Mouse (Mus musculus): ENCODE results near the gene Ghdc. TPM values are rescaled to one million over a fixed set of nuclear protein-coding genes. Genes with fewer than 3 reads are reported as not detected.

Ghdc gene
- total and polyA plus RNA-seq, 2 experiments from 2014 or later = 4.4 to 7.3 TPM

GRCm38 (mm10) chr11:100729976-100730375 is 40.8 kb downstream of the Ghdc start:
- Histone ChIP-seq H3K9ac (no peak overlapping the region), H3K27me3 (ENCODE audit: insufficient read depth, low read length) (no peaks in the 10 kb centered on the region), H3K9me3 (ENCODE audit: low read length) (no peaks in the 10 kb centered on the region), H3K4me1 (ENCODE audit: insufficient read depth) (no peaks in the 10 kb centered on the region), H3K27ac (ENCODE audit: low read depth, low read length) (no peak overlapping the region), H3K36me3 (ENCODE audit: insufficient read depth) (peaks cover 15% of the 10 kb centered on the region), H3K4me3 (ENCODE audit: low read depth, low read length) (no peak overlapping the region), H3K4me2 (ENCODE audit: low read depth) (no peak overlapping the region)
- TF ChIP-seq CTCF (IDR thresholded peaks at IDR 0.05; ENCODE audit: low read depth) = no peak
- DNase-seq = no peak
- 92% methylated on average over 4 of the region's 4 CpGs for whole genome bisulfite sequencing
- no peak for ATAC-seq

- H3K36me3 ChIP-seq (ENCODE audit: insufficient read depth) = peaks cover 15% of the 10 kb centered on the region
- no peak overlapping the region for H3K27ac ChIP-seq (ENCODE audit: low read depth, low read length)
- no peak overlapping the region for H3K4me2 ChIP-seq (ENCODE audit: low read depth)
- H3K27me3 ChIP-seq (ENCODE audit: insufficient read depth, low read length) = no peaks in the 10 kb centered on the region
- WGBS = 90% methylated on average over 6 of the region's 6 CpGs
- H3K9me3 ChIP-seq (ENCODE audit: low read length) = no peaks in the 10 kb centered on the region
- ATAC-seq (no peak), DNase-seq (no peak)
- no peak overlapping the region for H3K4me3 ChIP-seq (ENCODE audit: low read depth, low read length)
- no peak overlapping the region for H3K9ac ChIP-seq
- TF ChIP-seq CTCF (IDR thresholded peaks at IDR 0.05; ENCODE audit: low read depth) = no peak
- H3K4me1 ChIP-seq (ENCODE audit: insufficient read depth) = no peaks in the 10 kb centered on the region
These were observed 42.2 kb downstream of the Ghdc start for GRCm38 (mm10) chr11:100728601-100729000.

GRCm38 (mm10) chr11:100727201-100727600 is 43.6 kb downstream of the Ghdc start:
- H3K36me3 ChIP-seq (ENCODE audit: insufficient read depth) = peaks cover 11% of the 10 kb centered on the region
- H3K4me3 ChIP-seq (ENCODE audit: low read depth, low read length) = no peak overlapping the region
- DNase-seq (no peak), ATAC-seq (no peak)
- no peak for TF ChIP-seq CTCF (IDR thresholded peaks at IDR 0.05; ENCODE audit: low read depth)
- WGBS = 97% methylated on average over 3 of the region's 3 CpGs
- H3K9ac ChIP-seq = no peak overlapping the region
- H3K4me2 ChIP-seq (ENCODE audit: low read depth) = no peak overlapping the region
- no peaks in the 10 kb centered on the region for H3K9me3 ChIP-seq (ENCODE audit: low read length)
- no peaks in the 10 kb centered on the region for H3K27me3 ChIP-seq (ENCODE audit: insufficient read depth, low read length)
- 0 out of 2 replicates have a peak, but pooled peaks cover 3% of the 10 kb centered on the region for H3K4me1 ChIP-seq (ENCODE audit: insufficient read depth)
- H3K27ac ChIP-seq (ENCODE audit: low read depth, low read length) = no peak overlapping the region

GRCm38 (mm10) chr11:100724919-100725512 is 45.7 kb downstream of the Ghdc start:
- H3K27me3 ChIP-seq (ENCODE audit: insufficient read depth, low read length) = no peaks in the 10 kb centered on the region
- 0 out of 2 replicates have a peak, but pooled peaks cover 3% of the 10 kb centered on the region for H3K4me1 ChIP-seq (ENCODE audit: insufficient read depth)
- H3K9me3 ChIP-seq (ENCODE audit: low read length) = no peaks in the 10 kb centered on the region
- 70% methylated on average over 5 of the region's 5 CpGs for WGBS
- DNase-seq (no peak), ATAC-seq (no peak)
- TF ChIP-seq CTCF (IDR thresholded peaks at IDR 0.05; ENCODE audit: low read depth) = no peak
- H3K36me3 ChIP-seq (ENCODE audit: insufficient read depth) = peaks cover 11% of the 10 kb centered on the region
- H3K4me3 ChIP-seq (ENCODE audit: low read depth, low read length) = no peak overlapping the region
- H3K27ac ChIP-seq (ENCODE audit: low read depth, low read length) = no peak overlapping the region
- H3K4me2 ChIP-seq (ENCODE audit: low read depth) = no peak overlapping the region
- H3K9ac ChIP-seq = no peak overlapping the region

- ATAC-seq (no peak), DNase-seq (no peak)
- Histone ChIP-seq H3K9ac (no peak overlapping the region), H3K4me2 (ENCODE audit: low read depth) (no peak overlapping the region), H3K9me3 (ENCODE audit: low read length) (no peaks in the 10 kb centered on the region), H3K36me3 (ENCODE audit: insufficient read depth) (peaks cover 15% of the 10 kb centered on the region), H3K4me3 (ENCODE audit: low read depth, low read length) (no peak overlapping the region), H3K4me1 (ENCODE audit: insufficient read depth) (0 out of 2 replicates have a peak, but pooled peaks cover 3% of the 10 kb centered on the region), H3K27ac (ENCODE audit: low read depth, low read length) (no peak overlapping the region), H3K27me3 (ENCODE audit: insufficient read depth, low read length) (no peaks in the 10 kb centered on the region)
- no peak for TF ChIP-seq CTCF (IDR thresholded peaks at IDR 0.05; ENCODE audit: low read depth)
- WGBS = 57% methylated on average over 2 of the region's 2 CpGs
These were observed 48.2 kb downstream of the Ghdc start for GRCm38 (mm10) chr11:100722493-100723028.

- DNase-seq (no peak), ATAC-seq (no peak)
- Histone ChIP-seq H3K9me3 (ENCODE audit: low read length) (no peaks in the 10 kb centered on the region), H3K4me3 (ENCODE audit: low read depth, low read length) (no peak overlapping the region), H3K4me2 (ENCODE audit: low read depth) (no peak overlapping the region), H3K27me3 (ENCODE audit: insufficient read depth, low read length) (no peaks in the 10 kb centered on the region), H3K27ac (ENCODE audit: low read depth, low read length) (no peak overlapping the region), H3K4me1 (ENCODE audit: insufficient read depth) (0 out of 2 replicates have a peak, but pooled peaks cover 3% of the 10 kb centered on the region), H3K36me3 (ENCODE audit: insufficient read depth) (peaks cover 21% of the 10 kb centered on the region), H3K9ac (no peak overlapping the region)
- 59% methylated on average over 8 of the region's 8 CpGs for WGBS
- TF ChIP-seq CTCF (IDR thresholded peaks at IDR 0.05; ENCODE audit: low read depth) = no peak
These were observed 48.8 kb downstream of the Ghdc start for GRCm38 (mm10) chr11:100721776-100722492.

GRCm38 (mm10) chr11:100721254-100721653 is 49.5 kb downstream of the Ghdc start:
- H3K4me2 ChIP-seq (ENCODE audit: low read depth) = no peak overlapping the region
- H3K4me1 ChIP-seq (ENCODE audit: insufficient read depth) = 0 out of 2 replicates have a peak, but pooled peaks cover 3% of the 10 kb centered on the region
- no peak overlapping the region for H3K4me3 ChIP-seq (ENCODE audit: low read depth, low read length)
- no peak for DNase-seq
- H3K27ac ChIP-seq (ENCODE audit: low read depth, low read length) = peak overlapping the region; percentile 29; the same call in 1 of the 2 replicates
- 45% methylated on average over 4 of the region's 4 CpGs for WGBS
- no peak for ATAC-seq
- no peaks in the 10 kb centered on the region for H3K9me3 ChIP-seq (ENCODE audit: low read length)
- no peak for TF ChIP-seq CTCF (IDR thresholded peaks at IDR 0.05; ENCODE audit: low read depth)
- H3K36me3 ChIP-seq (ENCODE audit: insufficient read depth) = peaks cover 28% of the 10 kb centered on the region
- H3K27me3 ChIP-seq (ENCODE audit: insufficient read depth, low read length) = no peaks in the 10 kb centered on the region
- H3K9ac ChIP-seq = no peak overlapping the region
